Mouse (Mus musculus) neural tube, embryonic 14.5 days (tissue): Measurements from ENCODE around the gene Neu1. TPM values are rescaled to one million over a fixed set of nuclear protein-coding genes. Genes with fewer than 3 reads are reported as not detected.
"Not testable (repeated sequence)": the region's sequence is repeated elsewhere in the genome, so short reads cannot be mapped to it uniquely, and the experiment has no call there.

Experiments
- ATAC-seq: fragments of 200-750 bp; cut with Nextera tagmentation; 2 replicates; pipeline ENCODE4 v1.8.0; 2017; ENCODE audit warnings: low read depth, mild to moderate bottlenecking, moderate TSS enrichment, moderate library complexity
- H3K27ac ChIP-seq: fragments of 300-500 bp; sonication (generic); 2 replicates; pipeline ENCODE4 v1.5.1; 2014; ENCODE audit warnings: low read depth, mild to moderate bottlenecking, control low read depth, low read length, moderate library complexity, mixed read lengths
- H3K27me3 ChIP-seq: fragments of 300-500 bp; sonication (generic); 2 replicates; pipeline ENCODE4 v1.6.1; 2014; ENCODE audit warnings: low read length; ENCODE audit not compliant: control insufficient read depth, insufficient read depth
- H3K36me3 ChIP-seq: fragments of 300-500 bp; sonication (generic); 2 replicates; pipeline ENCODE4 v1.6.1; 2014; ENCODE audit warnings: low read length, mixed read lengths; ENCODE audit not compliant: control insufficient read depth, insufficient read depth
- H3K4me1 ChIP-seq: fragments of 300-500 bp; sonication (generic); 2 replicates; pipeline ENCODE4 v1.6.1; 2014; ENCODE audit warnings: low read length; ENCODE audit not compliant: control insufficient read depth, insufficient read depth
- H3K4me2 ChIP-seq: fragments of 300-500 bp; sonication (generic); 2 replicates; pipeline ENCODE4 v1.6.1; 2014; ENCODE audit warnings: mild to moderate bottlenecking, low read depth, low read length, control low read depth
- H3K4me3 ChIP-seq: fragments of 300-500 bp; sonication (generic); 2 replicates; pipeline ENCODE4 v1.5.1; 2014; ENCODE audit warnings: low read depth, low read length, control low read depth, mixed read lengths
- H3K9ac ChIP-seq: fragments of 300-500 bp; sonication (generic); replicated peaks from 2 replicates; pipeline ENCODE4 v1.6.1; 2014; ENCODE audit warnings: low read depth, mild to moderate bottlenecking, control low read depth, low read length, mixed read lengths
- H3K9me3 ChIP-seq: fragments of 300-500 bp; sonication (generic); 2 replicates; pipeline ENCODE4 v1.6.1; 2016; ENCODE audit warnings: low read length; ENCODE audit not compliant: control insufficient read depth
- WGBS: fragments of 180-500 bp; shearing (Covaris S2); extraction: QIAGEN DNeasy Blood & Tissue Kit; methylation state at CpG from one replicate; pipeline ENCODE4 v1.1.7; 2014; 5-methylcytosine and 5-hydroxymethylcytosine counted together
- polyA plus RNA-seq: library from polyadenylated mRNA; unstranded; fragments of >200 nt; fragmentation: Nextera tagmentation; extraction: Ambion mirVana; gene quantifications from 2 replicates; pipeline ENCODE4 v1.2.1, GENCODE M21; 2014

The Neu1 gene
- polyA plus RNA-seq, 1 experiment from 2014 or later, result 30.1 TPM

- Histone ChIP-seq H3K4me1 (no peaks in the 10 kb centered on the region), H3K4me3 (no peak overlapping the region), H3K27me3 (peaks cover 6% of the 10 kb centered on the region; the same call in 1 of the 2 replicates), H3K4me2 (no peak overlapping the region), H3K9me3 (no peaks in the 10 kb centered on the region), H3K36me3 (no peaks in the 10 kb centered on the region), H3K9ac (no peak overlapping the region), H3K27ac (no peak overlapping the region)
- WGBS, result 44% methylated on average over 1 of the region's 1 CpGs
- no peak for ATAC-seq
Measured at GRCm38 (mm10) chr17:34956340-34956739, 25.3 kb downstream of the Neu1 start.

- WGBS, result 13% methylated on average over 22 of the region's 40 CpGs
- not testable (repeated sequence) for H3K9ac ChIP-seq, H3K4me3 ChIP-seq, H3K4me2 ChIP-seq, H3K9me3 ChIP-seq, H3K36me3 ChIP-seq, H3K4me1 ChIP-seq, H3K27me3 ChIP-seq, ATAC-seq, H3K27ac ChIP-seq
Measured at GRCm38 (mm10) chr17:34957291-34957690, 26.2 kb downstream of the Neu1 start.

GRCm38 (mm10) chr17:34957966-34958365 lies 26.9 kb downstream of the Neu1 start:
- not testable (repeated sequence) for H3K27me3 ChIP-seq, ATAC-seq, H3K9ac ChIP-seq, H3K4me2 ChIP-seq, H3K27ac ChIP-seq, H3K9me3 ChIP-seq, H3K36me3 ChIP-seq, H3K4me1 ChIP-seq, H3K4me3 ChIP-seq
- 22% methylated on average over 26 of the region's 40 CpGs for WGBS

DNA sequence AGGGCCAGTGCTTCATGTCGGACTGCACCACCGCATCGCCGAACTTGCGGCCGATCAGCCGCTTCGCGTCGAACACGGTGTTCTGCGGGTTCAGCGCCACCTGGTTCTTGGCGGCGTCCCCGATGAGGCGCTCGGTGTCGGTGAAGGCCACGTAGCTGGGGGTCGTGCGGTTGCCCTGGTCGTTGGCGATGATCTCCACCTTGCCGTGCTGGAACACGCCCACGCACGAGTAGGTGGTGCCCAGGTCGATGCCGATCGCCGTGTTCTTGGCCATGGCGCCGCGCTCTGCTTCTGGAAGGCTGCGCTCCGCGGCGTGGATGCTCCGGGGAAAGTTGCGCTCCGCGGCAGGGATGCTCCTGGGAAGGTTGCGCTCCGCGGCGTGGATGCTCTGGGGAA lies 27.7 kb downstream of the Neu1 start:
- WGBS, result 1% methylated on average over 13 of the region's 47 CpGs
- Histone ChIP-seq H3K4me2 (peak overlapping the region; percentile 66), H3K4me3 (peak overlapping the region; percentile 36)
- not testable (repeated sequence) for H3K27ac ChIP-seq, H3K9me3 ChIP-seq, H3K27me3 ChIP-seq, H3K36me3 ChIP-seq, H3K4me1 ChIP-seq, H3K9ac ChIP-seq
- ATAC-seq, result peak; percentile 47

DNA sequence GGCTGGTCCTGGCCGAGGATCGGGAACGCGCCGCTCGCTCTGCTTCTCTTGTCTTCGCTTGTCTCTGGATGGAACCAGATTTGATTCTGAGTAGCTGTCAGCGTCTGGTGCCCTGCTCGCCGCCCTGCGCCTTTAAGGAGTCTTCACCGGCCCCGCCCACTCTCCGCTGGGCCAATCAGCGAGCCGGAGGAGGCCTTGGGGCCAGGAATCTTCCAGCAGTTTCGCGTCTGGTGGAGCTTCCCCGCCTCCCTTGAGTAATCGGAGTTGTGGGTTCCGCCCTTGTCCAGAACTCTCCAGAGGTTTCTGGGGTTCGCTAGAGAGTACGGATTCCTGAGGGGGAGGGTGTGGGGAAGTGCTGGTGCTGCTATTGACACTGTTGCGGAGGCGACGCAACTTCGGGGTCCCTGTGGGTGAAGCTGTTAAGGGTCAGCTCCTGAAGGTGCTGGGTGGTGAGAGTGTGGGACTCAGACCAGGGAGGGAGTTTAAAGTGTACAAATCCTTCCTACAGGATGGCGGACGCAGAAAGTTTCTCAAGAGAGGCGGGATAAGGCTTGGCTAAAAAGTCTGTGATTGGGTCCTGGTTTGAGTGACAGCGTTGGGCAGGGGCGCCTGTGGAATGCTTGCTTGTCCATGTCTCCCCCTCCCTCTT lies 28.2 kb downstream of the Neu1 start, which contains the start of gene Hspa1b:
Gene Hspa1b (minus strand): TSS at position 109 of the 649 bp plus-strand sequence.
- not testable (repeated sequence) for H3K36me3 ChIP-seq, H3K27me3 ChIP-seq, H3K4me1 ChIP-seq, H3K9me3 ChIP-seq
- under 1% methylated on average over 30 of the region's 32 CpGs for WGBS
- peak within 1 kb of the TSS; percentile 66 for H3K4me2 ChIP-seq
- peak; percentile 92 for ATAC-seq
- H3K4me3 ChIP-seq, result peak within 1 kb of the TSS; percentile 36
- H3K27ac ChIP-seq, result peak within 1 kb of the TSS; percentile 67
- 0 out of 2 replicates have a peak within 1 kb of the TSS, but pooled peaks have one; percentile 28 for H3K9ac ChIP-seq

DNA sequence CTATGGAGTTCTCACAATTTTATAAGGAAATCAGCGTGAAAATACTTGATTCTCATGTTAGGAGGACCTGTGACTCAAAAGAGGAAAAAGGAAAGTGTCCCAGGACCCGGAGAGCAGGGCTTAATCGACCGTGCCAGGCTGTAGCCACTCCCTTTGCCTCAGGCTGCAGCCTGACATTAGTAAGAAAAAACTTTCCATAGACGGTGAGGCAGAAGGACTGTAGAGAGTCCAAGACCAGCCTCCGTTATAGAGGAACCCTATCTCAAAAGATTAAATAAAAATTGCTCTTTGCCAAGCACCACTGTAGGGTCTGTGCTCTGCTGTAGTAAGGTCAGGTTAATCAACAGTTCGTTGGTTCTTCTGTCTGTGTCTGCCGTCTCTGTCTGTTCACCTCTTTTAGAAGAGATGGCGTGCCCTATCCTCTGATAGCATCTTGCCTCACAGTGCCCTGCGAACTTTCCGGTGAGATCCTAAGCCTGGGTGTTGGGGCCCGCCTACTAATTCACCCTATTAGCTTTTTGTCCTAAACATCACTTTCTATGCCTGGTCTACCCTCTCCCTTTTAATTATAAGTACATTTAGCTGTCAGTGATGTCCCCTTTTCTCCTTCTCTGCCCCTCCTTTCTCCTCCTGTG lies 28.9 kb downstream of the Neu1 start:
- Histone ChIP-seq H3K9me3 (no peaks in the 10 kb centered on the region), H3K27ac (no peak overlapping the region), H3K9ac (no peak overlapping the region), H3K4me2 (peak overlapping the region; percentile 66), H3K4me3 (peak overlapping the region; percentile 36), H3K36me3 (no peaks in the 10 kb centered on the region), H3K4me1 (no peaks in the 10 kb centered on the region), H3K27me3 (peaks cover 4% of the 10 kb centered on the region; the same call in 1 of the 2 replicates)
- 14% methylated on average over 12 of the region's 12 CpGs for WGBS
- ATAC-seq, result no peak

- peaks cover 3% of the 10 kb centered on the region; the same call in 1 of the 2 replicates for H3K27me3 ChIP-seq
- no peak for ATAC-seq
- H3K9ac ChIP-seq, result no peak overlapping the region
- H3K4me2 ChIP-seq, result no peak overlapping the region
- H3K36me3 ChIP-seq, result no peaks in the 10 kb centered on the region
- no peaks in the 10 kb centered on the region for H3K9me3 ChIP-seq
- H3K4me3 ChIP-seq, result no peak overlapping the region
- no peak overlapping the region for H3K27ac ChIP-seq
- no peaks in the 10 kb centered on the region for H3K4me1 ChIP-seq
Measured at GRCm38 (mm10) chr17:34960702-34961493, 29.8 kb downstream of the Neu1 start.

DNA sequence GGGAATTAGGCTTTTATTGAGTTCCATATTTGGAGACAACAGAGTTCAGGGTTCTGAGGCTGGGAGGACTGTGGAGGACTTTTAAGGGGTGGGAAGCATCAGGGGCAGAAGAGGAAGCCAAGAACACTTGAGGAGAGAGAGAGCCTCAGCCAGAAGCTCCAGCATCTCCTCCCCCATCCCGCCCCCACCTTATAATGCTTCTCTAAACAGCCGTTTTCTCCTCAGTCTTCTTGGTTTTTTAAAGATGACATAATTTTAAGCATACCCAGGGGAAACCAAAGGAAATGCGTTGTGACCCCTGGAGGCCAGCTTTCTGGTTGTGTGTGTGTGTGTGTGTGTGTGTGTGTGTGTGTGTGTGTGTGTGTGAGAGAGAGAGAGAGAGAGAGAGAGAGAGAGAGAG lies 31.1 kb downstream of the Neu1 start:
- H3K36me3 ChIP-seq, result no peaks in the 10 kb centered on the region
- H3K9me3 ChIP-seq, result no peaks in the 10 kb centered on the region
- no peaks in the 10 kb centered on the region for H3K4me1 ChIP-seq
- no peak overlapping the region for H3K4me3 ChIP-seq
- no peak overlapping the region for H3K9ac ChIP-seq
- H3K27ac ChIP-seq, result no peak overlapping the region
- H3K27me3 ChIP-seq, result no peaks in the 10 kb centered on the region
- WGBS, result 38% methylated on average over 3 of the region's 3 CpGs
- no peak overlapping the region for H3K4me2 ChIP-seq
- ATAC-seq, result no peak

DNA sequence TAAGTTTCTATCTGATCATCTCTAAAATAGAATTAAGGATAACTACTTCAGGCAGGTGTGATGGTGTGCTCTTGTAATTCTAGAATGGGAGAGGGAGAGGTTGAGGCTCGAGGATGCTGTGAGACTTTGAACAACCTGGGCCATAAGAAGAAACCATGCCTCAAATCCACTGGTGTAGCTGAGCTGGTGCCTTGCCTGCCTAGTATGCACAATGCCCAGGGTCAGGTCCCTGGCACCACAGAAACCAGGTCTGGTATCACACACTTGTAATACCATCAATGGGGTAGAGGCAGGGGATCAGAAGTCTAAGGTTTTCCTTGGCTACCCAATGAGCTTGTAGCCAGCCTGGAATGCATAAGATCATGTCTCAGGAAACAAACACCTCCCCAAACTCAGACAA lies 31.8 kb downstream of the Neu1 start:
- Histone ChIP-seq H3K27ac (no peak overlapping the region), H3K4me3 (no peak overlapping the region), H3K9ac (0 out of 2 replicates have a peak overlapping the region, but pooled peaks have one; percentile 16), H3K9me3 (no peaks in the 10 kb centered on the region), H3K4me2 (no peak overlapping the region), H3K4me1 (no peaks in the 10 kb centered on the region), H3K36me3 (no peaks in the 10 kb centered on the region), H3K27me3 (0 out of 2 replicates have a peak, but pooled peaks cover 3% of the 10 kb centered on the region)
- 63% methylated on average over 1 of the region's 1 CpGs for WGBS
- ATAC-seq, result no peak
